Mouse (Mus musculus) natural killer cell, adult 2 months (primary cell): ENCODE results near the gene H2afj.
"Not testable (repeated sequence)": the region's sequence is repeated elsewhere in the genome, so short reads cannot be mapped to it uniquely, and the experiment has no call there.

Experiments used
- DNase-seq, 2 experiments: peaks; one replicate each; pipeline ENCODE4 v3.0.0; 2022; ENCODE audit warnings: low spot score in 2 of 2

H2afj gene

GRCm38 (mm10) chr6:136808014-136808417 lies at the start of gene H2afj:
TSS of gene H2afj (plus strand) at chr6:136808244.
- peak; percentile 96 to 97 for DNase-seq

GRCm38 (mm10) chr6:136763912-136764311 lies 44.1 kb upstream of the H2afj start:
- no peak for DNase-seq

GRCm38 (mm10) chr6:136769143-136769542 lies 38.9 kb upstream of the H2afj start:
- no peak for DNase-seq

- DNase-seq, result no peak
Measured at GRCm38 (mm10) chr6:136769859-136770258, 38.2 kb upstream of the H2afj start.

GRCm38 (mm10) chr6:136776392-136776791 lies 31.7 kb upstream of the H2afj start:
- no peak for DNase-seq

DNA sequence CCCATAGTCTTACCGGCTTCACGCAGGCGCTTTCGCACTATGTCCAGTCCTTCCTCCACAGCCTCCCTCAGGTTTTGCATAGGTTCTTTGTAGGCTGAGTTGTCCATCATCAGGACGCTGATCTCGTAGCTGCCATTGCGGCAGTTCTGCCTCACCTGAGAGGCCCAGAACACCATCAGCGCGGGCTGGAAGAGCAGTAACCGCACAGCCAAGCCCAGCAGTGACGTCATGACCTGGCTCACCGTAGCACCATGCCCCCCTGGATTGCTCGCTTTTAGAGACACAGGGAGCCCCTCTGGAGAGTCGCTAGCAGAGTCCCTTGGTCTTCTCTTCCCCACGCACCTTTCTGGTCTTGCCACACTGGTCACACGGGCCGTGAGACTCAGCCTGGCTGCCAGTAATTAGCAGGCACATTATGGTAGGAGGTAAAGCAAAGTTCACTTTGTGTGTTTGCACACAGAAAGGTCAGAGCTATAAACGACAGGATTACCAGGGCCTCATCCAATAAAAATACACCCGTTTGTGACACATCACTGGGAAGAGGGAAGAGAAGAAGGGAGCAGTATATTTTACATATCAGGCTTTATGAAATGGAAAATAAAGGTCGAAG lies 26.6 kb upstream of the H2afj start, which contains the start of gene Gucy2c:
Gene Gucy2c (minus strand): TSS at position 389 of the 610 bp plus-strand sequence.
- no peak for DNase-seq

- DNase-seq, result no peak
Measured at GRCm38 (mm10) chr6:136782146-136782545, 25.9 kb upstream of the H2afj start.

DNA sequence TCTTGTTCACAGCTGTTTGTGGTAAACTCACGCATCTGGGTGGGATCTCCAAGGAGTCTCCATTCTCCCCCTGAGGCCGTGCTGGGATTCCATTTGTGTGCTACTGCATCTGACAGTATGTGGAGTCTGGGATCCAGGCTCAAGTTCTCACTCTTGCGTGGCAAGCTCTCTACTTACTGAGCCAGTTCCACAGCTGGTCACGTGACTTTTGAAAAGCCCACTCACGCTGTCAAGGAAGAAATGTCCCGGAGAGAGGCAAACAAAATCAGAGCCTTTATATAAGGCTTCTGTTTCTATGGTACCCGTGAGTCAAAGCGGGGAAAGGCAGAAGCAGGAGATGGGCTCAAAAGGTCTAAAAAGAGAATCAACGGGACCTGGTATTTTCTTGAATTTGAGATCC lies 25.3 kb upstream of the H2afj start:
- DNase-seq, result no peak

DNA sequence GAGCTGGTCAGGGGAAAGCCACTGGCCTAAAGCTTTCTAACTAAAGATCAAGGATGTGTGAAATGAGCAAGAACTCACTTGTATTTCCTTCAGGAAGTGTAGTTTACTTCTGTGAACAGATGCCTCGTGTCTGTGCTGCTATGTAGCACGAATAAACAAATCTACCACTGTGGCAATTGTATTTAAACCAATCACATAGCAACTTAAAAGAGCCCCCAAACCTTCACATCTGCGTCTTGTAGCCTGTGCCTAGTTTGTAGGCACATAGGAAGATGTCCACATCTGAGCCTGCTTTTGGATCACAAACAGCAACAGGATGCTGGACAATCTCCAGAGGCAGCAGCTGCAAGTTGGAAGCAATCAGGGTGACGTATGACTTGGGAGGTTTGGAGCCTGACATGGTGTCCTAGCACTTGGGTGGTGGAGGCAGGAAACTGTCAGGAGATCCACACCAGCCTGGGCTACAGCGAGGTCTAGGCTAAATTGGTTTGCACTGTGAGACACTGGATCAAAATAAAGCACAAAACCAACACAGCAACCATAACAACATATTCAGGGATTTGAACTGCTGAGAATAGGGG lies 18.6 kb upstream of the H2afj start:
- DNase-seq, result no peak

GRCm38 (mm10) chr6:136792884-136793758 lies 14.9 kb upstream of the H2afj start:
- no peak for DNase-seq

GRCm38 (mm10) chr6:136793831-136794525 lies 14.1 kb upstream of the H2afj start:
- no peak for DNase-seq

- no peak for DNase-seq
Measured at GRCm38 (mm10) chr6:136795110-136795509, 12.9 kb upstream of the H2afj start.

GRCm38 (mm10) chr6:136795850-136796249 lies 12.2 kb upstream of the H2afj start:
- DNase-seq, result no peak

DNA sequence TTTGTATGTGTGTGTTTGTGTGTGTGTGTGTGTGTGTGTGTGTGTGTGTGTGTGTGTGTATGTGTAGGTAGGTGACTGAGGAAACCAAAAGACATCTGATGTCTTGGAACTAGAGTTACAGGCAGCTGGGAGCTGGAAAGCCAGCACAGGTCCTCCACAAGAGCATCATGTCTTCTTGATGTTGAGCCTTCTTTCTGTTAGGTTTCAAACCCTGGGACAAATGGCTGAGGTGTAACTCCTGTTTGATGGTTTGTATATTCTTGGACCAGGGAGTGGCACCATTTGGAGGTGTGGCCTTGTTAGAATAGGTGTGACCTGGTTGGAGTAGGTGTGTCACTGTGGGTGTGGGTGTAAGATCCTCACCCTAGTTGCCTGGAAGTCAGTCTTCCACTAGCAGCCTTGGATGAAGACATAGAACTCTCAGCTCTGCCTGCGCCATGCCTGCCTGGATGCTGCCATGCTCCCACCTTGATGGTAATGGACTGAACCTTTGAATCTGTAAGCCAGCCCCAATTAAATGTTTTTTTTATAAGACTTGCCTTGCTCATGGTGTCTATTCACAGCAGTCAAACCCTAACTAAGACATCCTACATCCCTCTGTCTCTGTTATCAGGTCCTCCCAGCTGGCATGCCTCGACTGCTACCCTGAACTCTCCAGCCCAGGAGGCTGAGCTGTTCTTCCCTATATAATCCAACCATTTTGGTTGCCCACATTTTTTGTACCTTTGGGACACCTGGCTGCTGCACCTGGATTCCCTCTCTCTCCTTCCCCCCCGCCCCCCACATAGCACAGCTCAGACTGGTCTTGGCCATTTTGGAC lies 10.0 kb upstream of the H2afj start:
- not testable (repeated sequence) for DNase-seq

DNA sequence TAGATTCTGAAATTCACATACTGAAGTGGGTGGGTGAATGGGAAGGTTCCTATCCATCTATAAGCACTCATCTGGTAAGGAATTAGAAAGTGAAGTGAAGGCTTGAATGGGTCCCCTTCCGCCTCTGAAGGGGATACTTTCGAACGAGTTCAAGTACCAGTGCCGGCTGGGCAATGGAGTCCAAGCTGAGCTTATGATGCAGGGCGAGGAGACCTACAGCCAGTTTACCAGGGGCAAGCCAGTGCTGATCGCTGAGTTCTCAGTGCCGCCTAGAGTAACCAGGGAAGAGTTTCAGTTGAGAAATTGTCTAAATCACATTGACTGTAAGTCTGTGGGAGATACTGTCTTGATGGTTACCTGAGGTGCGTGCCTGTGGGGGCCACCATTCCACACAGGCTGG lies 7.3 kb upstream of the H2afj start:
- no peak for DNase-seq

- no peak for DNase-seq
Measured at GRCm38 (mm10) chr6:136801274-136801673, 6.8 kb upstream of the H2afj start.

GRCm38 (mm10) chr6:136803093-136803738 lies 4.8 kb upstream of the H2afj start:
- DNase-seq, result no peak

- DNase-seq, result peak; percentile 86 to 90
Measured at GRCm38 (mm10) chr6:136803739-136804633, 4.1 kb upstream of the H2afj start, which contains the start of gene Hist4h4. TSS of gene Hist4h4 (minus strand) at chr6:136804415.

DNA sequence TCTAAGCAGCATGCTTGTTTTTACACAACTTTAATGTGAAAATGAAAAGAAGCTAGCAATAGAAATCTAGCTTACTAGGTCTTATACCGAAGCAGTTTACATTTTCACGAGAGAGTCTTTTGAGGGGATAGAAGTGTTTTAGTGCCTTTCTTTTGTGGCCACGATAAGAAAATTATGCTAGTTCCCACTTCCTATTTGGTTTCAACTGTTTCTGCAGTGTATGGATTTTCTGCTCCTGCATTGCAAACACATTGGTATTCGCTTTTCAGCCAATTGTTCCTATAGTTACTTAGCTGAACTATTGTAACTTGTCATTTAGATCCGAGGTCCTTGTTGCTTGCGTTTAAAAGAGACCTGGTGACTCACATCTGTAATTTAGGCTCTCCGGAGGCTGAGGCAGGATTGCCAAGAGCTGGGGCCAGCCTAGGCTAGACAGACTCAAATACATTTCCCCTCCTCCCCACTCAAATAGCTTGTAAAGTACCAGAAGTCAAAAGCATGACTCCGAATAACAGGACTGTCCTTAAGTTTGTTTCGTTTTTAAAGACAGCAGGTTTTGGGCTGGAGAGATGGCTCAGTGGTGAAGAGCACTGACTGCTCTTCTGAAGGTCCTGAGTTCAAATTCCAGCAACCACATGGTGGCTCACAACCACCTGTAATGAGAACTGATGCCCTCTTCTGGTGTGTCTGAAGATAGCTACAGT lies 3.2 kb upstream of the H2afj start:
- DNase-seq, result peak in 1 of 2 experiments; percentile 6
